Comparison of ENCODE assay signal across 32 mouse cellular contexts in the genomic region with DNA sequence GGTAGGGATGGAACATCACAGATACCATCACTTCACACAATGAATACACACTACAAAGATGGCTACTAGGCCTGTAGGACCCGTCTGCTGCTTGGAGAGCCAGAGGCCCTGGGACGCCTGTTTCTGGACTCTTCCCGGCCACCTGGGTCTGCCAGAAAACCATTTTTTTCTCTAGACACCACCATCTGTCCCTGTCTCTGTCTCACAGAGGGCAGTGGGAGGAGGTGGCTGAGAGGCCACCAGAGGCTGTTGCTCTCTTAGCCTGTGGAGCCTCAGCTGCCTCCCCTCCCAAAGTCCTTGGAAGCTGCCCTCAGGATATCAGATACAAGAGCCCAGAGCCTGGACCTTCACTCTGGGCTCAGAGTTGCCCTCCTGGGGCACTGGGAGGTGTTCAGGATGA. TPM values are rescaled to one million over a fixed set of nuclear protein-coding genes. Genes with fewer than 3 reads are reported as not detected.
DNase-seq lines count a peak whose midpoint lies in the region; ATAC-seq and TF ChIP-seq lines count a peak whose summit lies in the region.
"Had no signal": no experiment of that assay in that cellular context is flagged by ENCODE, and none has a peak within 500 bp of the region (broad histone marks: within the 10 kb centered on the region; RNA-seq: fewer than 3 reads in every experiment).

No protein-coding gene starts in this region.

- H3K27ac ChIP-seq in hindbrain, embryonic 10.5 days = peak overlapping the region; percentile 42; the same call in 1 of the 2 replicates
- H3K27ac ChIP-seq in hindbrain, embryonic 13.5 days = no peak overlapping the region
- no peak overlapping the region for H3K27ac ChIP-seq in midbrain, postnatal 0 days (ENCODE audit: low read depth, low read length)
- H3K27ac ChIP-seq in midbrain, embryonic 11.5 days (ENCODE audit: low read depth, low read length) = no peak overlapping the region
- H3K27ac ChIP-seq in kidney, embryonic 14.5 days (ENCODE audit: low read depth, low read length) = no peak overlapping the region
- H3K27ac ChIP-seq: embryonic facial prominence, embryonic 13.5 days; forebrain, embryonic 15.5 days; limb, embryonic 13.5 days; liver, embryonic 12.5 days; midbrain, embryonic 15.5 days; neural tube, embryonic 13.5 days had no signal

- H3K4me1 ChIP-seq in hindbrain, embryonic 10.5 days (replicated peaks) = peaks cover 33% of the 10 kb centered on the region
- peaks cover 14% of the 10 kb centered on the region for H3K4me1 ChIP-seq in hindbrain, embryonic 13.5 days (replicated peaks)
- no peaks in the 10 kb centered on the region for H3K4me1 ChIP-seq in midbrain, postnatal 0 days (ENCODE audit: insufficient read depth, low read length)
- H3K4me1 ChIP-seq in midbrain, embryonic 11.5 days (ENCODE audit: control insufficient read depth, insufficient read depth, low read length) = no peaks in the 10 kb centered on the region; the same call in 1 of the 2 replicates
- no peaks in the 10 kb centered on the region for H3K4me1 ChIP-seq in kidney, embryonic 14.5 days (ENCODE audit: control insufficient read depth, insufficient read depth, low read length)
- H3K4me1 ChIP-seq: embryonic facial prominence, embryonic 13.5 days; forebrain, embryonic 15.5 days; limb, embryonic 13.5 days; liver, embryonic 12.5 days; midbrain, embryonic 15.5 days had no signal

- no peak for DNase-seq in hindbrain, embryonic 10.5 days (ENCODE audit: low spot score)
- peak; percentile 33 for DNase-seq in midbrain, postnatal 0 days (ENCODE audit: low spot score)
- no peak for DNase-seq in midbrain, embryonic 11.5 days (ENCODE audit: low spot score, missing footprints)
- peak; percentile 70 to 77 for DNase-seq in cerebellum, postnatal 10 days
- no peak for DNase-seq in heart, postnatal 4 days
- DNase-seq: gastrocnemius, postnatal 10 days; heart, adult 11 months; kidney, adult 8-10 months; kidney, postnatal 14 days; layer of hippocampus, postnatal 36 days; lung, adult 18-20 months; lung, postnatal 10 days; retina, postnatal 1 day; right cerebral cortex, postnatal 25 days; spleen, adult 18-20 months had no signal

- H3K27me3 ChIP-seq in hindbrain, embryonic 10.5 days (ENCODE audit: insufficient read depth, poor library complexity, severe bottlenecking) = peaks cover 51% of the 10 kb centered on the region
- H3K27me3 ChIP-seq in hindbrain, embryonic 13.5 days = peaks cover 34% of the 10 kb centered on the region
- H3K27me3 ChIP-seq in midbrain, postnatal 0 days (ENCODE audit: insufficient read depth, low read length) = no peaks in the 10 kb centered on the region
- H3K27me3 ChIP-seq in midbrain, embryonic 11.5 days (ENCODE audit: control insufficient read depth, insufficient read depth, low read length) = no peaks in the 10 kb centered on the region
- H3K27me3 ChIP-seq in kidney, embryonic 14.5 days (ENCODE audit: control insufficient read depth, insufficient read depth, low read length) = 0 out of 2 replicates have a peak, but pooled peaks cover 4% of the 10 kb centered on the region
- H3K27me3 ChIP-seq: forebrain, embryonic 15.5 days; midbrain, embryonic 15.5 days had no signal

- 72% methylated on average over 3 of the region's 3 CpGs for WGBS in hindbrain, embryonic 10.5 days
- WGBS in hindbrain, embryonic 13.5 days = 42% methylated on average over 3 of the region's 3 CpGs
- 62% methylated on average over 3 of the region's 3 CpGs for WGBS in midbrain, postnatal 0 days
- 81% methylated on average over 3 of the region's 3 CpGs for WGBS in midbrain, embryonic 11.5 days
- WGBS in kidney, embryonic 14.5 days = 62% methylated on average over 3 of the region's 3 CpGs

- H3K36me3 ChIP-seq in hindbrain, embryonic 10.5 days = peaks cover 2% of the 10 kb centered on the region; the same call in 1 of the 2 replicates
- peaks cover 43% of the 10 kb centered on the region for H3K36me3 ChIP-seq in hindbrain, embryonic 13.5 days
- H3K36me3 ChIP-seq in midbrain, postnatal 0 days (ENCODE audit: insufficient read depth, low read length) = peaks cover 40% of the 10 kb centered on the region
- H3K36me3 ChIP-seq in midbrain, embryonic 11.5 days (ENCODE audit: control insufficient read depth, insufficient read depth, low read length) = no peaks in the 10 kb centered on the region
- H3K36me3 ChIP-seq in kidney, embryonic 14.5 days (ENCODE audit: control insufficient read depth, insufficient read depth, low read length) = no peaks in the 10 kb centered on the region
- H3K36me3 ChIP-seq: embryonic facial prominence, embryonic 13.5 days; forebrain, embryonic 15.5 days; limb, embryonic 13.5 days; liver, embryonic 12.5 days had no signal

- no peak overlapping the region for H3K4me2 ChIP-seq in hindbrain, embryonic 13.5 days
- no peak overlapping the region for H3K4me2 ChIP-seq in midbrain, postnatal 0 days (ENCODE audit: low read depth, low read length, poor library complexity, severe bottlenecking)
- no peak overlapping the region for H3K4me2 ChIP-seq in midbrain, embryonic 11.5 days
- no peak overlapping the region for H3K4me2 ChIP-seq in kidney, embryonic 14.5 days (replicated peaks; ENCODE audit: low read depth, low read length)
- H3K4me2 ChIP-seq: embryonic facial prominence, embryonic 13.5 days; forebrain, embryonic 15.5 days; heart, embryonic 11.5 days; limb, embryonic 13.5 days; liver, embryonic 12.5 days; midbrain, embryonic 15.5 days; neural tube, embryonic 13.5 days had no signal

- H3K9ac ChIP-seq in hindbrain, embryonic 13.5 days = no peak overlapping the region
- H3K9ac ChIP-seq in midbrain, postnatal 0 days (replicated peaks; ENCODE audit: low read length, poor library complexity, severe bottlenecking) = no peak overlapping the region
- H3K9ac ChIP-seq in midbrain, embryonic 11.5 days (ENCODE audit: low read length) = no peak overlapping the region
- H3K9ac ChIP-seq in kidney, embryonic 14.5 days (ENCODE audit: low read depth, low read length) = no peak overlapping the region
- H3K9ac ChIP-seq: embryonic facial prominence, embryonic 13.5 days; forebrain, embryonic 15.5 days; limb, embryonic 13.5 days; liver, embryonic 12.5 days; midbrain, embryonic 15.5 days; neural tube, embryonic 13.5 days had no signal

- no peak for ATAC-seq in hindbrain, embryonic 13.5 days (ENCODE audit: low FRiP score)
- no peak for ATAC-seq in midbrain, postnatal 0 days (ENCODE audit: low FRiP score)
- no peak for ATAC-seq in midbrain, embryonic 11.5 days (ENCODE audit: low FRiP score)
- ATAC-seq in kidney, embryonic 14.5 days (ENCODE audit: low FRiP score, low TSS enrichment) = no peak
- ATAC-seq: forebrain, embryonic 15.5 days; inflammation-experienced regulatory T-cells, adult 6 months; liver, embryonic 12.5 days; midbrain, embryonic 15.5 days had no signal

- no peaks in the 10 kb centered on the region for H3K9me3 ChIP-seq in hindbrain, embryonic 10.5 days
- H3K9me3 ChIP-seq in hindbrain, embryonic 13.5 days = no peaks in the 10 kb centered on the region
- no peaks in the 10 kb centered on the region for H3K9me3 ChIP-seq in midbrain, postnatal 0 days (ENCODE audit: low read length)
- no peaks in the 10 kb centered on the region for H3K9me3 ChIP-seq in midbrain, embryonic 11.5 days (ENCODE audit: control insufficient read depth, low read length)
- no peaks in the 10 kb centered on the region for H3K9me3 ChIP-seq in kidney, embryonic 14.5 days (ENCODE audit: control insufficient read depth, low read length)
- H3K9me3 ChIP-seq: embryonic facial prominence, embryonic 13.5 days; forebrain, embryonic 15.5 days; limb, embryonic 13.5 days; liver, embryonic 12.5 days; midbrain, embryonic 15.5 days; neural tube, embryonic 13.5 days had no signal

- H3K4me3 ChIP-seq in hindbrain, embryonic 10.5 days = no peak overlapping the region
- no peak overlapping the region for H3K4me3 ChIP-seq in hindbrain, embryonic 13.5 days
- H3K4me3 ChIP-seq in midbrain, postnatal 0 days (ENCODE audit: low read depth, low read length) = no peak overlapping the region
- no peak overlapping the region for H3K4me3 ChIP-seq in midbrain, embryonic 11.5 days (ENCODE audit: low read depth, low read length)
- H3K4me3 ChIP-seq in kidney, embryonic 14.5 days (ENCODE audit: low read length) = no peak overlapping the region
- H3K4me3 ChIP-seq: embryonic facial prominence, embryonic 13.5 days; erythroblast, embryonic 14.5 days; forebrain, embryonic 15.5 days; limb, embryonic 13.5 days; liver, embryonic 12.5 days; midbrain, embryonic 15.5 days; myocyte; neural tube, embryonic 13.5 days had no signal

- no peak for TF ChIP-seq CTCF in midbrain, postnatal 0 days (IDR thresholded peaks at IDR 0.05)

RNA-seq across cellular contexts. Expression of gene Gm6588, which starts 10.7 kb away (rescaled TPM):
- polyA plus RNA-seq in hindbrain, embryonic 10.5 days (2016; fragmentation: Nextera tagmentation; extraction: Ambion mirVana) = 0.14 TPM in 1 of 2 replicates, not detected in the other
- polyA plus RNA-seq in hindbrain, embryonic 13.5 days (2015; fragmentation: Nextera tagmentation; extraction: Ambion mirVana) = 0.78 and 1.2 TPM in 2 replicates
- not detected in 2 replicates for total RNA-seq in midbrain, postnatal 0 days (2014; rRNA removed)
- polyA plus RNA-seq in midbrain, postnatal 0 days (2015; fragmentation: Nextera tagmentation; extraction: Ambion mirVana) = 0.29 and 0.39 TPM in 2 replicates
- not detected in 2 replicates for polyA plus RNA-seq in midbrain, embryonic 11.5 days (2014; fragmentation: Nextera tagmentation; extraction: Ambion mirVana)
- polyA plus RNA-seq in kidney, embryonic 14.5 days (2014; fragmentation: Nextera tagmentation; extraction: Ambion mirVana) = not detected in 2 replicates
- not detected for total RNA-seq in heart, postnatal 4 days (2021)
- total RNA-seq: adrenal gland, postnatal 4 days; gastrocnemius, postnatal 10 days; layer of hippocampus, adult 18-20 months; layer of hippocampus, postnatal 36 days; left cerebral cortex, postnatal 14 days had no signal
- polyA plus RNA-seq: erythroblast, embryonic 14.5 days; heart, embryonic 11.5 days; heart, postnatal 0 days; inflammation-experienced regulatory T-cells, adult 6 months; liver, embryonic 12.5 days; myocyte; thymus, postnatal 0 days had no signal

Comparison
In these comparisons a context has a peak if more than half of its experiments do, and no peak if none do; other contexts are left out.
1. DNase-seq: peak in midbrain, postnatal 0 days (single experiment) and cerebellum, postnatal 10 days (2 of 2); none in hindbrain, embryonic 10.5 days (single experiment), midbrain, embryonic 11.5 days (single experiment) and heart, postnatal 4 days (single experiment).